Mouse (Mus musculus) stomach, embryonic 14.5 days (tissue): ENCODE results near the gene Gm48551. TPM values are rescaled to one million over a fixed set of nuclear protein-coding genes. Genes with fewer than 3 reads are reported as not detected.
A peak's percentile ranks its signal among the peaks of the same experiment; 100 is the strongest.

Experiments
- ATAC-seq: fragments of 200-750 bp; cut with Nextera tagmentation; 2 replicates; pipeline ENCODE4 v1.8.0; 2017; ENCODE audit warnings: low read depth, moderate TSS enrichment; ENCODE audit not compliant: insufficient number of reproducible peaks, insufficient read depth, low FRiP score
- H3K27ac ChIP-seq: fragments of 300-500 bp; sonication (generic); 2 replicates; pipeline ENCODE4 v1.5.1; 2014; ENCODE audit warnings: mild to moderate bottlenecking, low read length, moderate library complexity, mixed read lengths
- H3K27me3 ChIP-seq: fragments of 300-500 bp; sonication (generic); 2 replicates; pipeline ENCODE4 v1.6.1; 2014; ENCODE audit warnings: low read length, control low read depth, mixed read lengths; ENCODE audit not compliant: control insufficient read depth, insufficient read depth
- H3K36me3 ChIP-seq: fragments of 300-500 bp; sonication (generic); 2 replicates; pipeline ENCODE4 v1.6.1; 2014; ENCODE audit warnings: mild to moderate bottlenecking, control low read depth, low read length, moderate library complexity, mixed read lengths; ENCODE audit not compliant: control insufficient read depth, insufficient read depth
- H3K4me1 ChIP-seq: fragments of 300-500 bp; sonication (generic); 2 replicates; pipeline ENCODE4 v1.6.1; 2014; ENCODE audit warnings: low read length, control low read depth, mixed read lengths; ENCODE audit not compliant: control insufficient read depth, insufficient read depth
- H3K4me2 ChIP-seq: fragments of 300-500 bp; sonication (generic); replicated peaks from 2 replicates; pipeline ENCODE4 v1.6.1; 2014; ENCODE audit warnings: low read depth, low read length, control low read depth
- H3K4me3 ChIP-seq: fragments of 300-500 bp; sonication (generic); 2 replicates; pipeline ENCODE4 v1.5.1; 2014; ENCODE audit warnings: low read depth, low read length, control low read depth
- H3K9ac ChIP-seq: fragments of 300-500 bp; sonication (generic); replicated peaks from 2 replicates; pipeline ENCODE4 v1.6.1; 2014; ENCODE audit warnings: low read depth, mild to moderate bottlenecking, control low read depth, low read length, moderate library complexity, mixed read lengths
- H3K9me3 ChIP-seq: fragments of 300-500 bp; sonication (generic); 2 replicates; pipeline ENCODE4 v1.6.1; 2016; ENCODE audit warnings: low read depth, low read length, control low read depth; ENCODE audit not compliant: control insufficient read depth
- WGBS: fragments of 180-500 bp; shearing (Covaris S2); extraction: QIAGEN DNeasy Blood & Tissue Kit; methylation state at CpG from one replicate; pipeline ENCODE4 v1.1.7; 2014; 5-methylcytosine and 5-hydroxymethylcytosine counted together
- polyA plus RNA-seq: library from polyadenylated mRNA; unstranded; fragments of >200 nt; fragmentation: Nextera tagmentation; extraction: Ambion mirVana; gene quantifications from 2 replicates; pipeline ENCODE4 v1.2.1, GENCODE M21; 2014

Gene Gm48551
- polyA plus RNA-seq, 1 experiment from 2014 or later: 4.1 TPM

GRCm38 (mm10) chr10:81423476-81424245 is 39.4 kb downstream of the Gm48551 start:
- no peaks in the 10 kb centered on the region for H3K9me3 ChIP-seq
- H3K9ac ChIP-seq: no peak overlapping the region
- 61% methylated on average over 4 of the region's 4 CpGs for WGBS
- no peak overlapping the region for H3K27ac ChIP-seq
- peaks cover 34% of the 10 kb centered on the region for H3K4me1 ChIP-seq
- peak overlapping the region; percentile 66; the same call in 1 of the 2 replicates for H3K4me3 ChIP-seq
- no peak for ATAC-seq
- H3K27me3 ChIP-seq: no peaks in the 10 kb centered on the region
- H3K4me2 ChIP-seq: peak overlapping the region; percentile 84
- peaks cover 8% of the 10 kb centered on the region; the same call in 1 of the 2 replicates for H3K36me3 ChIP-seq

- Histone ChIP-seq H3K9me3 (no peaks in the 10 kb centered on the region), H3K4me3 (peak overlapping the region; percentile 66), H3K4me1 (peaks cover 27% of the 10 kb centered on the region), H3K27me3 (no peaks in the 10 kb centered on the region), H3K27ac (peak overlapping the region; percentile 62; the same call in 1 of the 2 replicates), H3K36me3 (peaks cover 8% of the 10 kb centered on the region; the same call in 1 of the 2 replicates), H3K9ac (no peak overlapping the region), H3K4me2 (peak overlapping the region; percentile 84)
- 7% methylated on average over 24 of the region's 25 CpGs for whole genome bisulfite sequencing
- 0 out of 2 replicates have a peak, but pooled peaks have one; percentile 10 for ATAC-seq
Measured at GRCm38 (mm10) chr10:81424246-81425051, 40.2 kb downstream of the Gm48551 start.

GRCm38 (mm10) chr10:81425236-81425850 is 41.1 kb downstream of the Gm48551 start:
- peaks cover 27% of the 10 kb centered on the region for H3K4me1 ChIP-seq
- H3K9ac ChIP-seq: 0 out of 2 replicates have a peak overlapping the region, but pooled peaks have one; percentile 15
- no peak for ATAC-seq
- WGBS: 33% methylated on average over 10 of the region's 10 CpGs
- peak overlapping the region; percentile 62; the same call in 1 of the 2 replicates for H3K27ac ChIP-seq
- peak overlapping the region; percentile 66 for H3K4me3 ChIP-seq
- H3K36me3 ChIP-seq: peaks cover 2% of the 10 kb centered on the region; the same call in 1 of the 2 replicates
- H3K27me3 ChIP-seq: no peaks in the 10 kb centered on the region
- H3K4me2 ChIP-seq: peak overlapping the region; percentile 84
- no peaks in the 10 kb centered on the region for H3K9me3 ChIP-seq

- Histone ChIP-seq H3K36me3 (no peaks in the 10 kb centered on the region), H3K4me1 (peaks cover 30% of the 10 kb centered on the region), H3K9me3 (no peaks in the 10 kb centered on the region), H3K27ac (peak overlapping the region; percentile 7; the same call in 1 of the 2 replicates), H3K27me3 (no peaks in the 10 kb centered on the region), H3K9ac (peak overlapping the region; percentile 71), H3K4me2 (peak overlapping the region; percentile 84), H3K4me3 (peak overlapping the region; percentile 66)
- WGBS: 3% methylated on average over 20 of the region's 33 CpGs
- no peak for ATAC-seq
Measured at GRCm38 (mm10) chr10:81426081-81426671, 41.9 kb downstream of the Gm48551 start.

GRCm38 (mm10) chr10:81426897-81427296 is 42.6 kb downstream of the Gm48551 start:
- peak overlapping the region; percentile 71 for H3K9ac ChIP-seq
- H3K4me2 ChIP-seq: peak overlapping the region; percentile 84
- H3K4me1 ChIP-seq: peaks cover 35% of the 10 kb centered on the region
- no peaks in the 10 kb centered on the region for H3K9me3 ChIP-seq
- no peaks in the 10 kb centered on the region for H3K36me3 ChIP-seq
- no peaks in the 10 kb centered on the region for H3K27me3 ChIP-seq
- ATAC-seq: no peak
- H3K4me3 ChIP-seq: peak overlapping the region; percentile 66
- peak overlapping the region; percentile 7; the same call in 1 of the 2 replicates for H3K27ac ChIP-seq
- 0% methylated on average over 36 of the region's 38 CpGs for WGBS

- no peak for ATAC-seq
- no peaks in the 10 kb centered on the region for H3K36me3 ChIP-seq
- H3K27ac ChIP-seq: no peak overlapping the region
- no peak overlapping the region for H3K9ac ChIP-seq
- H3K4me3 ChIP-seq: peak overlapping the region; percentile 66
- peak overlapping the region; percentile 84 for H3K4me2 ChIP-seq
- no peaks in the 10 kb centered on the region for H3K9me3 ChIP-seq
- WGBS: 27% methylated on average over 3 of the region's 3 CpGs
- H3K27me3 ChIP-seq: no peaks in the 10 kb centered on the region
- H3K4me1 ChIP-seq: peaks cover 35% of the 10 kb centered on the region
Measured at GRCm38 (mm10) chr10:81427327-81427726, 43.1 kb downstream of the Gm48551 start.

- no peak overlapping the region; the same call in 1 of the 2 replicates for H3K4me2 ChIP-seq
- no peaks in the 10 kb centered on the region for H3K27me3 ChIP-seq
- no peaks in the 10 kb centered on the region for H3K9me3 ChIP-seq
- H3K27ac ChIP-seq: no peak overlapping the region
- no peak for ATAC-seq
- H3K9ac ChIP-seq: no peak overlapping the region
- WGBS: 78% methylated on average over 8 of the region's 8 CpGs
- H3K36me3 ChIP-seq: no peaks in the 10 kb centered on the region
- H3K4me1 ChIP-seq: peaks cover 38% of the 10 kb centered on the region
- no peak overlapping the region for H3K4me3 ChIP-seq
Measured at GRCm38 (mm10) chr10:81427804-81428506, 43.7 kb downstream of the Gm48551 start.
